Mouse (Mus musculus) gastrocnemius, adult 2 months (tissue): Measurements from ENCODE around the gene Prrt1. TPM values are rescaled to one million over a fixed set of nuclear protein-coding genes. Genes with fewer than 3 reads are reported as not detected.

Experiments
- DNase-seq: peaks from one replicate; pipeline ENCODE4 v3.0.0; 2022
- H3K27ac ChIP-seq: fragments of 200-600 bp; 2 replicates; pipeline ENCODE4 v1.8.1; 2022; ENCODE audit warnings: mild to moderate bottlenecking
- H3K4me3 ChIP-seq: fragments of 200-600 bp; 2 replicates; pipeline ENCODE4 v1.8.1; 2022; ENCODE audit warnings: mild to moderate bottlenecking, moderate library complexity
- CTCF ChIP-seq: fragments of 200-600 bp; IDR thresholded peaks from 2 replicates; pipeline ENCODE4 v1.8.1; 2022; ENCODE audit warnings: antibody characterized with exemption, mild to moderate bottlenecking, moderate library complexity
- intact Hi-C: fragments of 180-260 bp; cut with DNase I; formaldehyde crosslinking; loops from one replicate; pipeline ENCODE4 v1.15.1; 2025
- total RNA-seq, 2 experiments: library from RNA; stranded (reverse); gene quantifications; 2 replicates each; pipeline ENCODE4 v1.2.3; 2021

Prrt1 gene
- total RNA-seq, 2 experiments from 2014 or later = 0.28 to 0.36 TPM

DNA sequence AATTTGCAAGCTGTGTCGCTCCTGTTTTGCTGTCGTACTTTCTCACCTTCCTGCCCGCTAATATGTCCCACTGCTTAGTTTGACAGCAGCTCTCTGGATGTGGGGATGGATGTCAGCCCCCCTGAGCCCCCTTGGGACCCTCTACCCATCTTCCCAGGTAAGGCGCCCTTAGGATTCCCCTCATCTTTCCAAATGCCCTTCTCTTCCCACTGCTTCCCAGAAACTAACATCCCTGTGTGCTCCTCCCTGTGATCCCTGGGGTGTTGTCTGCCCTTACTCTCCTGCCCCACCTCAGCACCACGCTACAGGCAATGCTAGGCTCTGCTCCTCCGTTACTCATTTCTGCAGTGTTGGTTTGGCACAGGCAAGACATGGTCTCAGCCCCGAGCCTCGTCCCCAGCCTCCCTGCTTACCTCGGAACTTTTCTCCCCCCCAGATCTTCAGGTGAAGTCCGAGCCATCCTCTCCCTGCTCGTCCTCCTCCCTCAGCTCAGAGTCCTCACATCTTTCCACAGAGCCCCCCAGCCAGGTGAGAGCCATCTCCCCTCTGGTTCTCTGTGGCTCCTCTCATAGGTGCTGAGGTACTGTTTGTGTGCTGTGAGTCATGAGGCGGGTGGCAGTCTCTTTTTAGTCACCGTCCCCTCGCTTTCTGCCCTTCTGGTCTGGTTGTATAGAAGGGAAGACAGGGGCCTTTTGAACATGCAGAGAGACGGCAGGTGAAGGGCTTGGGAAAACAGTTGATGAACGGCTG lies 19.0 kb downstream of the Prrt1 start:
- no peak overlapping the region for H3K27ac ChIP-seq
- intact Hi-C loops = loop anchor here (10.0 kb wide), 1 partner anchor 186 kb away; the partner anchor contains the start of genes Dxo and Stk19
- TF ChIP-seq CTCF = no peak
- peak overlapping the region; percentile 94 for H3K4me3 ChIP-seq
- DNase-seq = peak; percentile 16

DNA sequence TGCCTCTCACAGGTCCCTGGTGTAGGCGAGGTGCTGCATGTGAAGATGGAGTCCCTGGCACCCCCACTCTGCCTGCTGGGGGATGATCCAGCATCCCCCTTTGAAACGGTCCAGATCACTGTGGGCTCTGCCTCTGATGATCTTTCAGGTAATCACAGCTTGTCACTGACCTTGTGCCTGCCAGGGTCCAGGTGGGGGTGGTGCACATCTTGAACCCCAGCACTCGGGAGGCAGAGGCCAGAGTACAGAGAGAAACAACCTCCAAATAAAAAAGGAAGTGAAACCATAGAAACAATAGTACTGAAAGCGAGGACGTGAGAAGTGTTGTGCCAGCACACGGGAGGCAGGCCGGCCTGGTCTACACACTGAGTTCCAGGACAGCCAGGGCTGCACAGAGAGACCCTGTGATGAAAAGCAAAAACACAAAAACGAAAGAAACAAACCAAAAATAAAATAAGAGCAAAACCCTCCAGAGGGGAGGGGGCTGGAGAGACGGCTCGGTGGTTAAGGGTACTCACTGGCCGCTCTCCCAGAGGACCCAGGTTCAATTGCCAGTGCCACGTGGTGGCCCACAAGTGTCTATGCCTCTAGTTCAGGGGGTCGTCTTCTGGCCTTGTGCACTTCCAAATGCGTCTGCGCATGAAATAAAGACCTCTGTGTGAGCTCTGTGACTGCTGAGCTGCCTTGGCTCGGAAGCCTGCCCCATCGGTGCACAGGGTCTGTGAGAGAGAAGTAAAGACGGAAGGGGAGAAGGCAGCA lies 20.0 kb downstream of the Prrt1 start:
- no peak for TF ChIP-seq CTCF
- DNase-seq = no peak
- intact Hi-C loops = loop anchor here (10.0 kb wide), 1 partner anchor 186 kb away; the partner anchor contains the start of genes Dxo and Stk19
- no peak overlapping the region for H3K27ac ChIP-seq
- H3K4me3 ChIP-seq = no peak overlapping the region

DNA sequence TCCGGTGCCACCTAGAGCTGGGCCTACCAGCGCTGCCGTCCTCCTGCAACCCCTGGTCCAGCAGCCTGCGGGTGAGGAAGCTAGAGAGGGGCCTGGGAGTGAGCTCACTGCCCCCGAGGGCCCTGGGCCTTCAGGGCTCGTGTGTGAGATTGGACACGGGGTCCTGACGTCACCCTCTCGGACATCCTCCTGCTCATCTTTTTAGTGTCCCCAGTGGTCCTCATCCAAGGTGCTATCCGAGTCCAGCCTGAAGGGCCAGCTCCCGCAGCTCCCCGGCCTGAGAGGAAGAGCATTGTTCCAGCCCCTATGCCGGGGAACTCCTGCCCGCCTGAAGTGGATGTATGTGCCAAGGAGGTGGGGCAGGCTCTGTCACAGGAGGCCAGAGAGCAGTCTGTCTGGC lies 21.4 kb downstream of the Prrt1 start:
- intact Hi-C loops = no loop called here
- Histone ChIP-seq H3K4me3 (no peak overlapping the region), H3K27ac (no peak overlapping the region)
- DNase-seq = no peak
- TF ChIP-seq CTCF = no peak

DNA sequence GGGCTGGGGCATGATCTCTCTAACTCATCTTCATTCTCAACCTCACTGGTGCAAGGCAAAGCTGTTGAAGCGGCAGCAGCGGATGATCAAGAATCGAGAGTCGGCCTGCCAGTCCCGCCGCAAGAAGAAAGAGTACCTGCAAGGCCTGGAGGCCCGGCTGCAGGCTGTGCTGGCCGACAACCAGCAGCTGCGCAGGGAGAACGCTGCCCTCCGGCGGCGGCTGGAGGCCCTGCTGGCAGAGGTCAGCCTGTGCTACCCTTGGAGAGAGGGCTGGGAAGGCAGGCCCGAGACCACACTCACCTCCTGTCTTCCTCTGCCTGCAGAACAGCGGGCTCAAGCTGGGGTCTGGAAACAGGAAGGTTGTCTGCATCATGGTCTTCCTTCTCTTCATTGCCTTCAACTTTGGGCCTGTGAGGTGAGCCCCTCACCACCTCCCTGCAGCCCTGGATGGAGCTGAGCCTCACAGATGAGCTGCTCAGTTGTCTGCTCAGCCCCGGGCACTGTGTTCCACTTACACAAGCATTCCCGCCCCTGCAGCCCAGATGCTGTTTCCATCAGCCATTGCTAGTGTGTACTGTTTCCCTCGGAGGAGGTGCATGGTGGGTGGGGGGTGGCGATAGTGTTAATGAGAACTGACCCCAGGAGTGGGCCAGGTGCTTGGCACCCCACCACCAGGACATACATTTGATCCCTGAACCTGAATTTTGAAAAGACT lies 22.3 kb downstream of the Prrt1 start:
- intact Hi-C loops = no loop called here
- TF ChIP-seq CTCF = peak; percentile 61
- peak; percentile 66 for DNase-seq
- Histone ChIP-seq H3K27ac (no peak overlapping the region), H3K4me3 (no peak overlapping the region)

DNA sequence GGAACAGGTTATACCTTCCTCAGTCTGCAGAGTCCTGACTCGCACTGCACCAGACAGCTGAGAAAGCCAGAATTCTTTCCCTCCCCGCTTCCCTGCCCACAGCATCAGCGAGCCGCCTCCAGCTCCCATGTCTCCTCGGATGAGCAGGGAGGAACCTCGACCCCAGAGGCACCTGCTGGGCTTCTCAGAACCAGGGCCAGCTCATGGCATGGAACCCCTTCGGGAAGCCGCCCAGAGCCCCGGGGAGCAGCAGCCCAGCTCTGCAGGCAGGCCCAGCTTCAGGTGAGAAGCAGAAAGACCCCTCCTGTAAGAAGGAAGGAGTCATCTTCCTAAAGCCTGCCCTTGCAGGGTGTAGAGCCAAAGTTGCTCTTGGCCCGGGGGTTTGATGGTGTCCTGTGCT lies 23.2 kb downstream of the Prrt1 start:
- no peak for TF ChIP-seq CTCF
- H3K27ac ChIP-seq = no peak overlapping the region
- intact Hi-C loops = no loop called here
- H3K4me3 ChIP-seq = no peak overlapping the region
- peak; percentile 23 for DNase-seq

DNA sequence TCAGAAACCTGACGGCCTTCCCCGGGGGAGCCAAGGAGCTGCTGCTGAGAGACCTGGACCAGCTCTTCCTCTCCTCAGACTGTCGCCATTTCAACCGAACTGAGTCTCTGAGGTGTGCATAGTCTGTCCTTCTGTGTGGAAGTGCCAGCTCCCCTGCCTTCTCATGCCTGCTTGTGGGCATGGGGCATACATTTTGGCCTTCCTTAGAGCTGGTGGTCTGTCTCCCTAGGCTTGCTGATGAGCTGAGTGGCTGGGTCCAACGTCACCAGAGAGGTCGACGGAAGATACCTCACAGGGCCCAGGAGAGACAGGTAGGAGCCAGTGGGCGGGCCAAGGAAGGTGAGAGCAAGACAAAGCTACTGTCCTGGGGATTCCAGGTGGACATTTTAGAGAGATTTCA lies 23.7 kb downstream of the Prrt1 start:
- intact Hi-C loops = no loop called here
- Histone ChIP-seq H3K27ac (no peak overlapping the region), H3K4me3 (no peak overlapping the region)
- no peak for TF ChIP-seq CTCF
- no peak for DNase-seq

DNA sequence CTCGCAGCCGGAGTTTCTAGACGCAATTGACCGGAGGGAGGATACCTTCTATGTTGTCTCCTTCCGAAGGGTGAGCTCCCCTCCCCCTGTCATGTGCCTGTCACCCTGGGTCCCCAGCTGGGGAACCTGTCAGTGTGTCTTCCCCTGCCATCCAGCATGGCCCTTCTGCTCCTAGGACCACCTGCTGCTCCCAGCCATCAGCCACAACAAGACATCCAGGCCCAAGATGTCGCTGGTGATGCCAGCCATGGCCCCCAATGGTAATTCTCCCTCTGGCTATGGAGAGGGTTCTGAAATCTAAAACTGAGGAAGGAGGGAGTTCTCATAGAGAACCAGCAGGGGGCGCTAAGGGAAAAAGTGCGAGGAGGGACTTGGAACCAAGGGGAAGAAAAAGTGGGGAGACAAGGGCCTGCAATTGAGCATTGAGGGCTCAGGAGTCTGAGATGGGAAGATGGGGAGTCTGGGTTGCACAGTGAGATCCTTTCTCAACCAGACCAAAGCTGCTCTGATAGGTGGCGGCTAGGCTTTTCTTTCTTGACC lies 24.5 kb downstream of the Prrt1 start:
- Histone ChIP-seq H3K27ac (peak overlapping the region; percentile 86), H3K4me3 (no peak overlapping the region)
- intact Hi-C loops = loop anchor here (1.0 kb wide), 1 partner anchor 59 kb away; no protein-coding TSS in a partner anchor
- TF ChIP-seq CTCF = peak; percentile 86
- peak; percentile 68 for DNase-seq

DNA sequence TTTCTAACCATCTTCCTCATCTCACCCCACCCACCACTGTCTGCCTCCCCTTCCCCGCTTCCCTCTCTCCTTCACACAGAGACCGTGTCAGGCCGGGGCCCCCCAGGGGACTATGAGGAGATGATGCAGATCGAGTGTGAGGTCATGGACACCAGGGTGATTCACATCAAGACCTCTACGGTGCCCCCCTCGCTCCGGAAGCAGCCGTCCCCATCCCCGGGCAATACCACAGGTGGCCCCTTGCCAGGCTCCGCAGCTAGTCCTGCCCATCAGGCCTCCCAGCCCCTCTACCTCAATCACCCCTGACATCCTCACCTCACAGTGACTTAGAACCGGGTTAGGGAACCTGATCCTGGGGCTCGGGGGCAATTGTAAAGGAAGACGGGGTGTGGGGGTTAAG lies 25.1 kb downstream of the Prrt1 start:
- Histone ChIP-seq H3K4me3 (no peak overlapping the region), H3K27ac (peak overlapping the region; percentile 86)
- no peak for TF ChIP-seq CTCF
- peak; percentile 60 for DNase-seq
- intact Hi-C loops = loop anchor here (1.0 kb wide), 1 partner anchor 59 kb away; no protein-coding TSS in a partner anchor

DNA sequence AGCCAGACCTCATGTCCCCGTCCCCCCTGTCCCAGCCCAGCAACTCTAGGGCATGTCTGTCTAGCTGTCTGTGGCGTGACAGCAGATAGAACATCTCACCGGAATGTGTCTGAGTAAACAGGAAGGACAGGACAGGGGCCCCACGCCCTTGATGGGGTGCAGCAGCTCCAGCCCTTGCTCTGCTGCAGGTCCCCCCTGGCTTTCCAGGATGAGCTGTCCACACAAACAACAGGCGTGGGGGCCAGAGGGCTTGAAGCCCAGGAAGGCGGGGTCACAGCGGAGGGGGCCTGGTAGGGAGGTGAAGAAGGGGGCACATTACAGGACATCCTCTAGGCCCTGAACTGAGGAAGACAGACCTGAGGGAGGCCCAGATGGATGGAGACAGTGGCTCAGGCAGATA lies 25.8 kb downstream of the Prrt1 start:
- intact Hi-C loops = no loop called here
- Histone ChIP-seq H3K4me3 (peak overlapping the region; percentile 26), H3K27ac (peak overlapping the region; percentile 86)
- no peak for TF ChIP-seq CTCF
- DNase-seq = peak; percentile 88

DNA sequence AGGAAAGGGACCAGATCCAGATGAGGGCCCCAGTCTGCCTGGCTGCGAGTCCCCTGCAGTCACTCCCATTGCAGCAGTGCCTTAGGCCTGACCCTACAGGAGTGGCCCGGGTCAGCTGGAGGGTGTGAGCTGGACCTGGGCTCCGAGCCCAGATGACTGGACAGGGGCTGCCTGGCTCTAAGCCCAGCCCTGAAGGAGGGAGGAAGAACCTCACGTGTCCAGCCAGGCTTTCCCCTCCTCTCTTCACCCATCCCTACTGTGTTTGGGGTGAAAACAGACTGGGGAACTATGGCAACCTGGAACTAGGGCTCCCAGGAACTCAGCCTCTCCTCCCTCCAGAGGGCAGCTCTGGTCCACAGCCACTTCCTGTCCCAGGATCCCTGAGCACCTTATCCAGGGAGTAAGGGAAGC lies 26.3 kb downstream of the Prrt1 start:
- H3K4me3 ChIP-seq = peak overlapping the region; percentile 32
- TF ChIP-seq CTCF = peak; percentile 26; the same call in 1 of the 2 replicates
- intact Hi-C loops = no loop called here
- H3K27ac ChIP-seq = peak overlapping the region; percentile 86
- DNase-seq = peak; percentile 94

DNA sequence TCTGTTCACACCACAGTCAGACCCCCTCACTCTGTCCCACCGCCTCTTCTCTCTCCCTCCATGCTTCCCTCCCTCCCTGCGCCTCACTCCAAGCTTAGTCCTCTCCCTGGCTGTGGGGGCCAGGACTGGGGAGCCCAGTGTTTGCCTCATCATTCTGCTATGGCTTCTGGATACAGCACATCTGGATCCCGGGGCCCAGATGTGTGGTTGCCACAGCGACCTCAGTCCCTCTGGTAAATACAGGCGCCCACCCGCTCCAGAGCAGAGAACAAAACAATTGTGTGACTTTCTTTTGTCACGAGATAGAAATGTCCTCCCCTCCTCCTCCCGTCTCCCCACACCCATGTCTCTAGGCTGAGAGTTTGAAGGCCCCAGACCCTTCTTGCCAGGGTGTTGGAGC lies 27.3 kb downstream of the Prrt1 start:
- no peak for TF ChIP-seq CTCF
- Histone ChIP-seq H3K27ac (peak overlapping the region; percentile 86), H3K4me3 (no peak overlapping the region; the same call in 1 of the 2 replicates)
- intact Hi-C loops = no loop called here
- DNase-seq = peak; percentile 63

DNA sequence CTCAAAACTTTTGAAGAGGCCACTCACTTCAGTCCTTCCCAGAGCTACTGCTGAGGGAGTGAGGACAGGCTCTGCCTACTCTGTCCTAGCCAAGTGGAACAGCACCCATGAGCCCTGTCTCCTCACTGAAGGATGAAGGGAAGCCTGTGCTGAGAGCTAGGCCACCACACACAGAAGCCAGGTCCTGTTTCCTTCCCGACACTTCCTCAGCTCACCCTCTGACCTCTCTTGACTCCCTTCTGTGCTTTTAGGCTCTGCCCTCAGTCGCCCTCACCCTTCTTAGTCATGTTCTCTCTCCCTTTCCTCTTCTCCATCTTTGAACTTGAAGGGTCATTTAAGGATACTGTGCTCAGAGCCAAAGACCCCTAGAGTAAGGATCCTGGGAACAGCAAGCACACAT lies 27.9 kb downstream of the Prrt1 start:
- TF ChIP-seq CTCF = no peak
- intact Hi-C loops = no loop called here

More for the DNA sequence above, 27.9 kb downstream of the Prrt1 start:
- Histone ChIP-seq H3K4me3 (no peak overlapping the region), H3K27ac (peak overlapping the region; percentile 86)
- peak; percentile 37 for DNase-seq
